Mouse (Mus musculus): ENCODE results near the gene Gpr150.

GRCm38 (mm10) chr13:76063548-76063947, 6.8 kb upstream of the Gpr150 start:
- TF ChIP-seq CTCF (conservative IDR thresholded peaks at IDR 0.05; ENCODE audit: insufficient read depth, insufficient read length, low read depth, low read length) (no peak), POLR2A (IDR thresholded peaks at IDR 0.05; ENCODE audit: low read depth, low read length) (no peak)

Measured in kidney, adult 2 months (tissue).